In genomic region chr17:25320819-25321218, GRCm38 (mm10) we compare ENCODE assay signal across 31 mouse cellular contexts. TPM values are rescaled to one million over a fixed set of nuclear protein-coding genes. Genes with fewer than 3 reads are reported as not detected.
DNase-seq lines count a peak whose midpoint lies in the region; ATAC-seq lines count a peak whose summit lies in the region.
"Had no signal": no experiment of that assay in that cellular context is flagged by ENCODE, and none has a peak within 500 bp of the region (broad histone marks: within the 10 kb centered on the region; RNA-seq: fewer than 3 reads in every experiment).

No protein-coding gene starts in this region.

- H3K9me3 ChIP-seq in kidney, embryonic 16.5 days (ENCODE audit: low read length) = no peaks in the 10 kb centered on the region
- H3K9me3 ChIP-seq: embryonic facial prominence, embryonic 13.5 days; embryonic facial prominence, embryonic 15.5 days; forebrain, embryonic 10.5 days; forebrain, embryonic 12.5 days had no signal

- no peak for ATAC-seq in kidney, embryonic 16.5 days (ENCODE audit: low FRiP score, low TSS enrichment)
- no peak for ATAC-seq in granulocyte monocyte progenitor cell, adult 5-6 weeks (replicated peaks; ENCODE audit: poor library complexity, severe bottlenecking)
- ATAC-seq: forebrain, embryonic 14.5 days had no signal

- DNase-seq in kidney, adult 18-20 months = peak; percentile 41
- DNase-seq in kidney, postnatal 10 days = no peak
- peak; percentile 48 to 50 for DNase-seq in kidney, adult 8-10 months
- peak; percentile 38 to 58 for DNase-seq in kidney, postnatal 25 days
- DNase-seq in kidney, postnatal 4 days = no peak
- DNase-seq in kidney, postnatal 36 days = peak; percentile 45 to 62
- DNase-seq: adrenal gland, adult 2 months; adrenal gland, postnatal 10 days; adrenal gland, postnatal 25 days; cerebellum, adult 11 months; cerebellum, adult 18-20 months; cerebellum, adult 8-10 months; cerebellum, adult 9-11 months; cerebellum, postnatal 14 days; cerebellum, postnatal 36 days; embryo, embryonic 11 days had no signal

- H3K4me1 ChIP-seq in kidney, embryonic 16.5 days (ENCODE audit: insufficient read depth, low read length) = no peaks in the 10 kb centered on the region
- H3K4me1 ChIP-seq: embryonic facial prominence, embryonic 13.5 days; embryonic facial prominence, embryonic 15.5 days; forebrain, embryonic 10.5 days; forebrain, embryonic 12.5 days had no signal

- H3K9ac ChIP-seq in kidney, embryonic 16.5 days (replicated peaks; ENCODE audit: low read length) = no peak overlapping the region
- H3K9ac ChIP-seq: embryonic facial prominence, embryonic 13.5 days; embryonic facial prominence, embryonic 15.5 days; forebrain, embryonic 12.5 days had no signal

- no peaks in the 10 kb centered on the region for H3K27me3 ChIP-seq in kidney, embryonic 16.5 days (ENCODE audit: insufficient read depth, low read length)
- H3K27me3 ChIP-seq: embryonic facial prominence, embryonic 15.5 days had no signal

- no peak overlapping the region for H3K27ac ChIP-seq in kidney, embryonic 16.5 days (ENCODE audit: low read length)
- H3K27ac ChIP-seq: embryonic facial prominence, embryonic 13.5 days; embryonic facial prominence, embryonic 15.5 days; forebrain, embryonic 10.5 days; forebrain, embryonic 12.5 days had no signal

- 86% methylated on average over 8 of the region's 8 CpGs for WGBS in kidney, embryonic 16.5 days

- no peaks in the 10 kb centered on the region for H3K36me3 ChIP-seq in kidney, embryonic 16.5 days (ENCODE audit: insufficient read depth, low read length)
- H3K36me3 ChIP-seq: embryonic facial prominence, embryonic 13.5 days; embryonic facial prominence, embryonic 15.5 days; forebrain, embryonic 10.5 days; forebrain, embryonic 12.5 days had no signal

- H3K4me2 ChIP-seq in kidney, embryonic 16.5 days (replicated peaks; ENCODE audit: low read depth, low read length) = no peak overlapping the region
- H3K4me2 ChIP-seq: embryonic facial prominence, embryonic 13.5 days; embryonic facial prominence, embryonic 15.5 days; forebrain, embryonic 12.5 days had no signal

- no peak overlapping the region for H3K4me3 ChIP-seq in kidney, embryonic 16.5 days (ENCODE audit: low read length)
- H3K4me3 ChIP-seq: embryonic facial prominence, embryonic 13.5 days; embryonic facial prominence, embryonic 15.5 days; erythroblast, embryonic 14.5 days; forebrain, embryonic 10.5 days; forebrain, embryonic 12.5 days had no signal

RNA-seq across cellular contexts. Expression of gene Prss29, which starts 2.4 kb away (rescaled TPM):
- not detected in 2 replicates for polyA plus RNA-seq in kidney, embryonic 16.5 days (2015; fragmentation: Nextera tagmentation; extraction: Ambion mirVana)
- not detected in 2 replicates for total RNA-seq in granulocyte monocyte progenitor cell, adult 5-6 weeks (2014; fragmentation: Nextera tagmentation)
- total RNA-seq in granulocyte monocyte progenitor cell, adult 5-6 weeks (2017) = not detected in 2 replicates
- total RNA-seq: adrenal gland, adult 2 months; adrenal gland, postnatal 10 days; adrenal gland, postnatal 25 days; adrenal gland, postnatal 4 days; common myeloid progenitor, adult 5-6 weeks; ES-E14; MEL had no signal
- polyA plus RNA-seq: adrenal gland, adult 2 months; brain, embryonic 14.5 days; C2C12; embryonic facial prominence, embryonic 11.5 days; embryonic facial prominence, embryonic 13.5 days; embryonic facial prominence, embryonic 15.5 days; erythroblast, embryonic 14.5 days; forebrain, embryonic 10.5 days; forebrain, embryonic 12.5 days; forebrain, embryonic 14.5 days had no signal

RNA-seq across cellular contexts. Expression of gene Prss28, which starts 12.4 kb away (rescaled TPM):
- not detected in 2 replicates for polyA plus RNA-seq in kidney, embryonic 16.5 days (2015; fragmentation: Nextera tagmentation; extraction: Ambion mirVana)
- not detected in 2 replicates for total RNA-seq in granulocyte monocyte progenitor cell, adult 5-6 weeks (2014; fragmentation: Nextera tagmentation)
- total RNA-seq in granulocyte monocyte progenitor cell, adult 5-6 weeks (2017) = not detected in 2 replicates
- total RNA-seq: adrenal gland, adult 2 months; adrenal gland, postnatal 10 days; adrenal gland, postnatal 25 days; adrenal gland, postnatal 4 days; common myeloid progenitor, adult 5-6 weeks; ES-E14; MEL had no signal
- polyA plus RNA-seq: adrenal gland, adult 2 months; brain, embryonic 14.5 days; C2C12; embryonic facial prominence, embryonic 11.5 days; embryonic facial prominence, embryonic 13.5 days; embryonic facial prominence, embryonic 15.5 days; erythroblast, embryonic 14.5 days; forebrain, embryonic 10.5 days; forebrain, embryonic 12.5 days; forebrain, embryonic 14.5 days had no signal

RNA-seq across cellular contexts. Expression of gene Prss34, which starts 22.6 kb away (rescaled TPM):
- polyA plus RNA-seq in kidney, embryonic 16.5 days (2015; fragmentation: Nextera tagmentation; extraction: Ambion mirVana) = 0.30 TPM in 1 of 2 replicates, not detected in the other
- total RNA-seq in granulocyte monocyte progenitor cell, adult 5-6 weeks (2014; fragmentation: Nextera tagmentation) = 2.4 and 94.9 TPM in 2 replicates
- 21.6 and 23.7 TPM in 2 replicates for total RNA-seq in granulocyte monocyte progenitor cell, adult 5-6 weeks (2017)
- total RNA-seq: ES-E14, MEL had no signal
- polyA plus RNA-seq: adrenal gland, adult 2 months; C2C12; embryonic facial prominence, embryonic 11.5 days; forebrain, embryonic 10.5 days; forebrain, embryonic 12.5 days; forebrain, embryonic 14.5 days had no signal

RNA-seq across cellular contexts. Expression of gene Tpsab1, which starts 24.5 kb away (rescaled TPM):
- 0.36 and 0.49 TPM in 2 replicates for polyA plus RNA-seq in kidney, embryonic 16.5 days (2015; fragmentation: Nextera tagmentation; extraction: Ambion mirVana)
- not detected in 2 replicates for total RNA-seq in granulocyte monocyte progenitor cell, adult 5-6 weeks (2014; fragmentation: Nextera tagmentation)
- total RNA-seq in granulocyte monocyte progenitor cell, adult 5-6 weeks (2017) = not detected in 2 replicates
- total RNA-seq: common myeloid progenitor, adult 5-6 weeks; ES-E14; MEL had no signal
- polyA plus RNA-seq: brain, embryonic 14.5 days; embryonic facial prominence, embryonic 11.5 days; erythroblast, embryonic 14.5 days; forebrain, embryonic 10.5 days; forebrain, embryonic 12.5 days; forebrain, embryonic 14.5 days had no signal

RNA-seq across cellular contexts. Expression of gene Tpsb2, which starts 45.3 kb away (rescaled TPM):
- 2.0 and 2.2 TPM in 2 replicates for polyA plus RNA-seq in kidney, embryonic 16.5 days (2015; fragmentation: Nextera tagmentation; extraction: Ambion mirVana)
- not detected in 2 replicates for total RNA-seq in granulocyte monocyte progenitor cell, adult 5-6 weeks (2014; fragmentation: Nextera tagmentation)
- total RNA-seq in granulocyte monocyte progenitor cell, adult 5-6 weeks (2017) = not detected in 2 replicates
- total RNA-seq: common myeloid progenitor, adult 5-6 weeks; ES-E14; MEL had no signal
- polyA plus RNA-seq: C2C12; embryonic facial prominence, embryonic 11.5 days; forebrain, embryonic 10.5 days; forebrain, embryonic 12.5 days had no signal

Comparison
In these comparisons a context has a peak if more than half of its experiments do, and no peak if none do; other contexts are left out.
1. DNase-seq: peak in kidney, adult 18-20 months (single experiment), kidney, adult 8-10 months (2 of 2), kidney, postnatal 25 days (2 of 2) and kidney, postnatal 36 days (2 of 2); none in kidney, postnatal 10 days (single experiment) and kidney, postnatal 4 days (0 of 2).